Mouse (Mus musculus) CH12.LX (cell line): ENCODE measurements around the gene Ube2q1.

Source experiments
- MEF2A ChIP-seq: IDR thresholded peaks from 2 replicates; pipeline ENCODE4 v1.6.1; 2014; ENCODE audit warnings: low read depth, mild to moderate bottlenecking, inconsistent platforms, low read length, improper control_type of control experiment, borderline replicate concordance
- NELFE ChIP-seq: IDR thresholded peaks from 2 replicates; pipeline ENCODE4 v1.6.1; 2011; ENCODE audit warnings: low read depth, low read length, improper control_type of control experiment
- USF1 ChIP-seq: IDR thresholded peaks from 2 replicates; pipeline ENCODE4 v1.6.1; 2014; ENCODE audit warnings: low read depth, mild to moderate bottlenecking, inconsistent platforms, low read length, improper control_type of control experiment

GRCm38 (mm10) chr3:89772588-89772967 is 838 bp upstream of the Ube2q1 start:
- TF ChIP-seq USF1: no peak
- TF ChIP-seq MEF2A: no peak
- TF ChIP-seq NELFE: no peak
